Mouse (Mus musculus) ES-Bruce4 (cell line): ENCODE measurements around the gene Ccdc177. TPM values are rescaled to one million over a fixed set of nuclear protein-coding genes. Genes with fewer than 3 reads are reported as not detected.

ENCODE experiments used
- H3K27ac ChIP-seq: 2 replicates; pipeline ENCODE4 v1.5.1; 2012; ENCODE audit warnings: low read length, inconsistent platforms; ENCODE audit not compliant: insufficient read depth
- H3K27me3 ChIP-seq: 2 replicates; pipeline ENCODE4 v1.6.1; 2012; ENCODE audit warnings: mild to moderate bottlenecking, low read length, inconsistent platforms; ENCODE audit not compliant: control insufficient read depth, poor library complexity, insufficient read depth, severe bottlenecking
- H3K36me3 ChIP-seq: 2 replicates; pipeline ENCODE4 v1.6.1; 2012; ENCODE audit warnings: inconsistent platforms, mild to moderate bottlenecking, low read length, moderate library complexity; ENCODE audit not compliant: control insufficient read depth, poor library complexity, insufficient read depth, severe bottlenecking
- H3K4me1 ChIP-seq: one replicate; pipeline ENCODE4 v1.8.1; 2011; ENCODE audit warnings: low read length; ENCODE audit not compliant: control insufficient read depth, insufficient read depth
- H3K4me3 ChIP-seq: 2 replicates; pipeline ENCODE4 v1.5.1; 2011; ENCODE audit warnings: low read depth, mild to moderate bottlenecking, low read length
- H3K9ac ChIP-seq: 2 replicates; pipeline ENCODE4 v1.6.1; 2012; ENCODE audit warnings: low read depth, mild to moderate bottlenecking, inconsistent platforms; ENCODE audit not compliant: poor library complexity, severe bottlenecking
- H3K9me3 ChIP-seq: replicated peaks from 2 replicates; pipeline ENCODE4 v1.6.1; 2012; ENCODE audit warnings: mild to moderate bottlenecking, low read length, inconsistent platforms; ENCODE audit not compliant: control insufficient read depth, poor library complexity, insufficient read depth, severe bottlenecking
- CTCF ChIP-seq: IDR thresholded peaks from one replicate; pipeline ENCODE4 v1.8.1; 2011; ENCODE audit warnings: low read depth, low read length
- EP300 ChIP-seq: IDR thresholded peaks from 2 replicates; pipeline ENCODE4 v1.6.1; 2011; ENCODE audit warnings: low read depth, low read length; ENCODE audit not compliant: insufficient read depth
- POLR2A ChIP-seq: IDR thresholded peaks from one replicate; pipeline ENCODE4 v1.8.1; 2011; ENCODE audit warnings: low read length; ENCODE audit not compliant: insufficient read depth
- polyA plus RNA-seq: library from polyadenylated mRNA; stranded (reverse); fragments of >200 nt; gene quantifications from 2 replicates; pipeline ENCODE4 v1.2.4, GENCODE M21; 2011; ENCODE audit warnings: low read depth; ENCODE audit not compliant: missing spikeins, insufficient read depth, insufficient read length

The Ccdc177 gene
- polyA plus RNA-seq, 1 experiment, result not detected

DNA sequence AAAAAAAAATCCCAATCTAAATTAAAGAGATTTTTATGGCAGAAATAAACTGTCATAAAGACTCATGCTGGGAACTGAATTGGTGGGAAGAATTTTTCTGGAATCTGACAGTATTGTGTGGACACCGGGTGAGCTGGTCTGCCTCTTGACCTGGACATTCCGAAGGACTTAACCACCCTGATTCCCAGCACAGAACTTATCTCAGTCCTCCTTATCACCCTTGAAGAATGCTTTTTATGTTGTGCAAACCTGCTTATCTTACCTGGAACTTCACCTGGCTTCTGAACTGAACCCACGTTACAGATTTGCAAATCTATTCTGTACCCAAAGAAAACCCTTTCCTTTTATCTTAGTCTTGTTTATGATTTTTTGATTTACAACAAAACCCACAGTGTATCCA is 21.7 kb upstream of the Ccdc177 start:
- no peaks in the 10 kb centered on the region for H3K9me3 ChIP-seq
- TF ChIP-seq CTCF (no peak), EP300 (no peak), POLR2A (no peak)
- no peaks in the 10 kb centered on the region for H3K27me3 ChIP-seq
- no peak overlapping the region for H3K4me3 ChIP-seq
- H3K4me1 ChIP-seq, result no peaks in the 10 kb centered on the region
- H3K36me3 ChIP-seq, result no peaks in the 10 kb centered on the region
- no peak overlapping the region for H3K27ac ChIP-seq
- no peak overlapping the region for H3K9ac ChIP-seq

DNA sequence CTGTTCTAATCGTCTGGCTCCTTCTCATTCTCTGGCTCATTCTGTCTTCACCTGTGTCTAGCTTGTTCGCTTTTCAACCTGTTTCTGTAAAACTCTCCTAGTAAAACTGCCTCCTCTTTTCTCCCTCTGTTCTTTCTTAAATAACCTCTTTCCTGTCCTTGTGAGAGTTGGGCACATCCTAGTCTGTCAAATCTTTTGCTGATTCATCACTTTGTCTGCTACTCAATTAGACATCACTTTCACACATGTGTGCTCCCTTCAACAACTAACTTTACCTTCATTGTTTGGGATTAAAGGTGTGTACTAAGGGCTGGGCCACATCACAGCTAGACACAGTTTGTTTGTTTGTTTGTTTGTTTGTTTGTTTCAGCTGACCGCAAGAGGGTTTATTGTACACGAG is 19.3 kb upstream of the Ccdc177 start:
- H3K4me3 ChIP-seq, result no peak overlapping the region
- TF ChIP-seq EP300 (no peak), POLR2A (no peak), CTCF (no peak)
- H3K9ac ChIP-seq, result no peak overlapping the region
- no peaks in the 10 kb centered on the region for H3K9me3 ChIP-seq
- no peak overlapping the region for H3K27ac ChIP-seq
- no peaks in the 10 kb centered on the region for H3K4me1 ChIP-seq
- H3K27me3 ChIP-seq, result no peaks in the 10 kb centered on the region
- H3K36me3 ChIP-seq, result no peaks in the 10 kb centered on the region

DNA sequence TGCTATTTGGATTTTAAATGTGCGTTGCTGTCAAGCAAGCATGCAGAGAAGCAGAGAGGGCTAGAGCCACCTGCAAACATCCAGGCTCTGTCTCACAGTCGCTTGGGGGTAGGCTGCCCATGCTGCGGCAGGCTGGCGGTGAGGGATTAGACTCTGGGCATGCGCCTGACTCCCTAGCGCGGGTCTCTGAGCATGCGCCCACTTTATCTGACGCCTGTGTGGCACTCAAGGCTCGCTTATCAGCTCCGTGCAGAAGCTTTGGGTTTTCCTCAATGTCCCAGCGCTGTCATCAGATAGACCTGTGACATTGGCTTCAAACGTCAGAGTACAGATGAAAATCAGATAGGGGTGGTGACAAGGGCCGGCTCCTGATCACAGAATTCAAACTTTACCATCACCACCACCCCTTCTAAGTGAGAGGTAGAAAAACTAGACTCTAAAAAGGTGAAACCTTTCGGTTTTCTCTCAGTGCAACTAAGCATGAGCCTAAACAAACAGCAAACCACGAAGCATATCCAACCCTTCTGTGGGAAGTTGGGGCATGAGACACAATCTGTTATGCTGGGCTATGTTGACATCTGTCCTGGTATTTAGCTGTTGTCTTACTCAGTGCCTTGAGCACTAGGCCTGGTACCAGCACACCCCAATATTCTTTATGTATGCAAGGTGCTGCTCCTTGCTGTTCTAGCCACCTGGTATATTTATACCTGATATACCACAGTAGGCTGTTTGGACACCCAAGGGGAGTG is 17.9 kb upstream of the Ccdc177 start:
- TF ChIP-seq CTCF, result no peak
- Histone ChIP-seq H3K9me3 (no peaks in the 10 kb centered on the region), H3K27me3 (no peaks in the 10 kb centered on the region), H3K4me1 (no peaks in the 10 kb centered on the region), H3K4me3 (peak overlapping the region; percentile 19; the same call in 1 of the 2 replicates), H3K27ac (no peak overlapping the region), H3K36me3 (no peaks in the 10 kb centered on the region), H3K9ac (no peak overlapping the region)

DNA sequence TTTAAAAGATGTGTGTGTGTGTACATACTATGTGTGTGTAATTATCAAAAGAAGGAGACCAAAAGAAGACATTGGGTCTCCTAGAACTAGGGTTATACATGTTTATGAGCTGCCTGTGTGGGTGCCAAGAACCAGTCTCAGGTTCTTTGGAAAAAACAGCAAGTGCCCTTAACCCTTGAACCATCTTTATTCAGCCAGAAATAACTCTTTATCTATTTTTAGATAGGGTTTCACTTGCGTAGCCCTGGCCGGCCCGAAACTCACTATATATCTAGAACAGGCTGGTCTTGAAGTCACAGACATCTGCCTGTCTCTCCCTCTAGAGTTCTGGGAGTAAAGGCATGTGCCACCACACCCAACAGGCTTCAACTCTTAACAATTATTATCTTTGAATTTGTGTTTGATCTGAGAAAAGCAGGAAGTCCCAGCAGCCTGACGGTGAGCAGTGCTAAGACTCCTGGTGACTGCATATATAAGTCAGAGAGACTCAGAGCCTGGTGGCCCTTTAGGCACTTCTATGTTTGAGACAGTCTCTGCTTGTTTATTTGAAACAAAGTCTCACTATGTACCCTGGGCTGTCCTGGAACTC is 15.7 kb upstream of the Ccdc177 start:
- TF ChIP-seq EP300, result no peak
- no peak for TF ChIP-seq POLR2A
- no peak for TF ChIP-seq CTCF
- H3K27me3 ChIP-seq, result no peaks in the 10 kb centered on the region
- H3K9ac ChIP-seq, result no peak overlapping the region
- H3K9me3 ChIP-seq, result no peaks in the 10 kb centered on the region
- no peaks in the 10 kb centered on the region for H3K36me3 ChIP-seq
- H3K4me3 ChIP-seq, result no peak overlapping the region
- no peak overlapping the region for H3K27ac ChIP-seq
- H3K4me1 ChIP-seq, result no peaks in the 10 kb centered on the region

DNA sequence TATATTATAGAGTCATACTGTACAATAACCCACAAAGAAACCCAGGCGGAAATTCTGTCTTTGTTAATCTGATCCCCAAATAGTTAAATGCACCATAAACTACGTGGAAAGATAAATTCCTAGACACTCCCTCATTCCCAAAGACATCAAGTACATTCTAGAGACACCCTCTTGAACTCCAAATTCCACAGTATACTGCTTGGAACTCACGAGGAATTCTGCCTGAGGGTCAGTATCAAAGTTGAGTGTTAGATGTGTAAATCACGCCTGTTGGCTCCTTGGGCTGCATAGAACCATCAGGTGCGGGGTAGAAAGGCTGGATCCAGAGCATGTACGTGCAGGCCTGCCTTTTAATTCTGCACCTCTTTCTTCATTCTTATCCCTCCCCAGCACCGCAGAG is 14.3 kb upstream of the Ccdc177 start:
- H3K27me3 ChIP-seq, result no peaks in the 10 kb centered on the region
- no peak overlapping the region for H3K27ac ChIP-seq
- TF ChIP-seq EP300, result no peak
- TF ChIP-seq CTCF, result no peak
- no peak for TF ChIP-seq POLR2A
- no peaks in the 10 kb centered on the region for H3K9me3 ChIP-seq
- no peak overlapping the region for H3K4me3 ChIP-seq
- no peaks in the 10 kb centered on the region for H3K4me1 ChIP-seq
- H3K9ac ChIP-seq, result no peak overlapping the region
- no peaks in the 10 kb centered on the region for H3K36me3 ChIP-seq

DNA sequence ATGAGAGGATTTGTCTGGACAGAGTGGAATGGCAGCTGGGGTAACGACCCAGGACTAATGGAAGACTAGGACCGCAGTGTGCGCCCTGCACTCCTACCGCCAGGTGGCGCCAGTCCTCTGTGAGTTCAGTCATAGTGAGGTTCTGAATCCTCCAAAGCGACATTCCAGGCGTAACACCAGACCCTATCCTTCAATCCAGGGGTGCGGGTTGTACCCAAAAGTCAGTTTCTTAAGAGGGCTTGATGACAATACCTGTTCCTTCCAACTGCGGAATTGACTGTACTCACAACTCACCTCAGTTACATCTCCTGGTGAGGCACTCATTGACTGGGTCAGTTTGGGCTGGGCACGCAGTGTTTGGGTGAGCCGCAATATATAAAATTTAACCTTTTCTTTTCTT is 9.2 kb upstream of the Ccdc177 start:
- Histone ChIP-seq H3K27ac (no peak overlapping the region), H3K36me3 (no peaks in the 10 kb centered on the region), H3K4me1 (no peaks in the 10 kb centered on the region), H3K27me3 (no peaks in the 10 kb centered on the region), H3K9me3 (no peaks in the 10 kb centered on the region), H3K9ac (no peak overlapping the region), H3K4me3 (no peak overlapping the region)
- TF ChIP-seq POLR2A (no peak), EP300 (no peak), CTCF (peak; percentile 98)
